8 mouse cellular contexts compared by ENCODE assay signal in genomic region chr4:139287122-139287863, GRCm38 (mm10). TPM values are rescaled to one million over a fixed set of nuclear protein-coding genes. Genes with fewer than 3 reads are reported as not detected.
A peak's percentile ranks its signal among the peaks of the same experiment; 100 is the strongest.
DNase-seq lines count a peak whose midpoint lies in the region; ATAC-seq and TF ChIP-seq lines count a peak whose summit lies in the region.

No protein-coding gene starts in this region.

- H3K36me3 ChIP-seq in forebrain, embryonic 11.5 days (ENCODE audit: control insufficient read depth, insufficient read depth, low read length) = peaks cover 2% of the 10 kb centered on the region; the same call in 1 of the 2 replicates
- H3K36me3 ChIP-seq in forebrain, embryonic 13.5 days (ENCODE audit: poor library complexity, severe bottlenecking) = peaks cover 88% of the 10 kb centered on the region
- H3K36me3 ChIP-seq in hindbrain, embryonic 14.5 days (replicated peaks; ENCODE audit: control insufficient read depth, insufficient read depth) = peaks cover 59% of the 10 kb centered on the region
- H3K36me3 ChIP-seq in midbrain, embryonic 13.5 days = peaks cover 82% of the 10 kb centered on the region

- H3K9me3 ChIP-seq in forebrain, embryonic 11.5 days (ENCODE audit: control insufficient read depth, low read length) = no peaks in the 10 kb centered on the region
- no peaks in the 10 kb centered on the region for H3K9me3 ChIP-seq in forebrain, embryonic 13.5 days (replicated peaks)
- H3K9me3 ChIP-seq in hindbrain, embryonic 14.5 days (ENCODE audit: control insufficient read depth, low read length) = no peaks in the 10 kb centered on the region
- no peaks in the 10 kb centered on the region for H3K9me3 ChIP-seq in midbrain, embryonic 13.5 days

- no peak overlapping the region for H3K27ac ChIP-seq in forebrain, embryonic 11.5 days (ENCODE audit: low read depth, low read length)
- H3K27ac ChIP-seq in forebrain, embryonic 13.5 days = no peak overlapping the region
- H3K27ac ChIP-seq in bone marrow macrophage, adult 2 months (ENCODE audit: insufficient read depth, low read depth, low read length) = no peak overlapping the region
- no peak overlapping the region for H3K27ac ChIP-seq in hindbrain, embryonic 14.5 days
- no peak overlapping the region for H3K27ac ChIP-seq in midbrain, embryonic 13.5 days

- H3K4me1 ChIP-seq in forebrain, embryonic 11.5 days (replicated peaks; ENCODE audit: control insufficient read depth, insufficient read depth, low read length) = no peaks in the 10 kb centered on the region
- 0 out of 2 replicates have a peak, but pooled peaks cover 4% of the 10 kb centered on the region for H3K4me1 ChIP-seq in forebrain, embryonic 13.5 days
- H3K4me1 ChIP-seq in bone marrow macrophage, adult 2 months (ENCODE audit: control insufficient read depth, insufficient read depth, low read length) = peaks cover 7% of the 10 kb centered on the region
- no peaks in the 10 kb centered on the region for H3K4me1 ChIP-seq in hindbrain, embryonic 14.5 days (replicated peaks; ENCODE audit: control insufficient read depth, insufficient read depth, low read length)
- no peaks in the 10 kb centered on the region for H3K4me1 ChIP-seq in midbrain, embryonic 13.5 days (replicated peaks)

- TF ChIP-seq POLR2A in bone marrow macrophage, adult 2 months (IDR thresholded peaks at IDR 0.05; ENCODE audit: borderline replicate concordance, low read depth, low read length) = no peak

- 84% methylated on average over 18 of the region's 18 CpGs for WGBS in forebrain, embryonic 11.5 days
- 89% methylated on average over 18 of the region's 18 CpGs for WGBS in forebrain, embryonic 13.5 days
- WGBS in hindbrain, embryonic 14.5 days = 86% methylated on average over 18 of the region's 18 CpGs
- 86% methylated on average over 18 of the region's 18 CpGs for WGBS in midbrain, embryonic 13.5 days

- no peak overlapping the region for H3K9ac ChIP-seq in forebrain, embryonic 11.5 days (ENCODE audit: low read length)
- no peak overlapping the region for H3K9ac ChIP-seq in forebrain, embryonic 13.5 days
- H3K9ac ChIP-seq in hindbrain, embryonic 14.5 days = no peak overlapping the region
- no peak overlapping the region for H3K9ac ChIP-seq in midbrain, embryonic 13.5 days (replicated peaks)

- peak; percentile 89 for DNase-seq in forebrain, embryonic 11.5 days (ENCODE audit: low spot score)
- DNase-seq in hindbrain, embryonic 14.5 days (ENCODE audit: low spot score) = peak; percentile 72
- DNase-seq in left cerebral cortex, adult 8-10 months (ENCODE audit: low spot score in 2 of 2) = peak; percentile 79 to 91
- peak; percentile 78 to 95 for DNase-seq in spleen, postnatal 4 days (ENCODE audit: low spot score in 2 of 2)

- no peak; the same call in 1 of the 2 replicates for ATAC-seq in forebrain, embryonic 11.5 days (replicated peaks; ENCODE audit: low FRiP score)
- no peak for ATAC-seq in forebrain, embryonic 13.5 days
- ATAC-seq in erythroid progenitor cell, adult 5-6 weeks (replicated peaks; ENCODE audit: low FRiP score, poor library complexity, severe bottlenecking) = peak; percentile 68
- ATAC-seq in hindbrain, embryonic 14.5 days (ENCODE audit: low FRiP score) = no peak
- ATAC-seq in midbrain, embryonic 13.5 days = peak; percentile 41

- no peaks in the 10 kb centered on the region for H3K27me3 ChIP-seq in forebrain, embryonic 11.5 days (ENCODE audit: control insufficient read depth, insufficient read depth, low read length)
- H3K27me3 ChIP-seq in forebrain, embryonic 13.5 days = no peaks in the 10 kb centered on the region
- no peaks in the 10 kb centered on the region for H3K27me3 ChIP-seq in hindbrain, embryonic 14.5 days (ENCODE audit: control insufficient read depth, insufficient read depth, low read length)
- H3K27me3 ChIP-seq in midbrain, embryonic 13.5 days = no peaks in the 10 kb centered on the region

- no peak overlapping the region for H3K4me2 ChIP-seq in forebrain, embryonic 11.5 days (ENCODE audit: low read depth, low read length, severe bottlenecking)
- no peak overlapping the region for H3K4me2 ChIP-seq in forebrain, embryonic 13.5 days
- H3K4me2 ChIP-seq in hindbrain, embryonic 14.5 days (replicated peaks) = no peak overlapping the region
- no peak overlapping the region for H3K4me2 ChIP-seq in midbrain, embryonic 13.5 days (replicated peaks)

- TF ChIP-seq CTCF in bone marrow macrophage, adult 2 months (IDR thresholded peaks at IDR 0.05; ENCODE audit: low read depth, low read length) = peak; percentile 83

- H3K4me3 ChIP-seq in forebrain, embryonic 11.5 days (ENCODE audit: low read depth, low read length) = no peak overlapping the region
- no peak overlapping the region for H3K4me3 ChIP-seq in forebrain, embryonic 13.5 days
- no peak overlapping the region for H3K4me3 ChIP-seq in bone marrow macrophage, adult 2 months (ENCODE audit: insufficient read depth, low read length)
- no peak overlapping the region for H3K4me3 ChIP-seq in hindbrain, embryonic 14.5 days (replicated peaks; ENCODE audit: low read length)
- no peak overlapping the region for H3K4me3 ChIP-seq in midbrain, embryonic 13.5 days (replicated peaks)

RNA-seq across cellular contexts. Expression of gene Pqlc2, which starts 23.2 kb away (rescaled TPM):
- polyA plus RNA-seq in forebrain, embryonic 11.5 days (2014; fragmentation: Nextera tagmentation; extraction: Ambion mirVana) = 11.4 and 16.4 TPM in 2 replicates
- polyA plus RNA-seq in forebrain, embryonic 13.5 days (2015; fragmentation: Nextera tagmentation; extraction: Ambion mirVana) = 10.1 and 12.6 TPM in 2 replicates
- polyA plus RNA-seq in bone marrow macrophage, adult 2 months (2012; ENCODE audit: insufficient read depth, insufficient read length, missing spikeins) = 22.5 and 26.7 TPM in 2 replicates
- total RNA-seq in erythroid progenitor cell, adult 5-6 weeks (2015; ENCODE audit: low replicate concordance) = 4.3 and 10.5 TPM in 2 replicates
- total RNA-seq in erythroid progenitor cell, adult 5-6 weeks (2017; ENCODE audit: low replicate concordance) = 1.1 and 4.5 TPM in 2 replicates
- 10.0 and 13.3 TPM in 2 replicates for polyA plus RNA-seq in hindbrain, embryonic 14.5 days (2014; fragmentation: Nextera tagmentation; extraction: Ambion mirVana)
- 10 to 100 TPM; 12.3 to 18.9 (median 14.4) TPM for total RNA-seq in left cerebral cortex, adult 8-10 months (2022)
- polyA plus RNA-seq in midbrain, embryonic 13.5 days (2015; fragmentation: Nextera tagmentation; extraction: Ambion mirVana) = 15.1 and 15.2 TPM in 2 replicates

RNA-seq across cellular contexts. Expression of gene Akr7a5, which starts 23.3 kb away (rescaled TPM):
- 97.4 and 103 TPM in 2 replicates for polyA plus RNA-seq in forebrain, embryonic 11.5 days (2014; fragmentation: Nextera tagmentation; extraction: Ambion mirVana)
- polyA plus RNA-seq in forebrain, embryonic 13.5 days (2015; fragmentation: Nextera tagmentation; extraction: Ambion mirVana) = 66.2 and 71.6 TPM in 2 replicates
- 17.5 and 19.3 TPM in 2 replicates for polyA plus RNA-seq in bone marrow macrophage, adult 2 months (2012; ENCODE audit: insufficient read depth, insufficient read length, missing spikeins)
- 4.0 TPM in 1 of 2 replicates, not detected in the other for total RNA-seq in erythroid progenitor cell, adult 5-6 weeks (2015; ENCODE audit: low replicate concordance)
- total RNA-seq in erythroid progenitor cell, adult 5-6 weeks (2017; ENCODE audit: low replicate concordance) = 1.2 TPM in 1 of 2 replicates, not detected in the other
- 57.6 and 58.7 TPM in 2 replicates for polyA plus RNA-seq in hindbrain, embryonic 14.5 days (2014; fragmentation: Nextera tagmentation; extraction: Ambion mirVana)
- 10 to 100 TPM; 20.4 to 29.5 (median 26.9) TPM for total RNA-seq in left cerebral cortex, adult 8-10 months (2022)
- 65.0 and 66.5 TPM in 2 replicates for polyA plus RNA-seq in midbrain, embryonic 13.5 days (2015; fragmentation: Nextera tagmentation; extraction: Ambion mirVana)

Comparison
In these comparisons a context has a peak if more than half of its experiments do, and no peak if none do; other contexts are left out.
1. ATAC-seq: peak in erythroid progenitor cell, adult 5-6 weeks (single experiment) and midbrain, embryonic 13.5 days (single experiment); none in forebrain, embryonic 11.5 days (single experiment), forebrain, embryonic 13.5 days (single experiment) and hindbrain, embryonic 14.5 days (single experiment).
2. Peak in every context shown above with its lines, with median percentiles within 50 percentile points of each other: DNase-seq.